Mouse (Mus musculus) lung, postnatal 0 days (tissue): ENCODE measurements around the gene Slc10a4. TPM values are rescaled to one million over a fixed set of nuclear protein-coding genes. Genes with fewer than 3 reads are reported as not detected.

ENCODE experiments used
- ATAC-seq: fragments of 200-750 bp; cut with Nextera tagmentation; 2 replicates; pipeline ENCODE4 v1.8.0; 2017; ENCODE audit warnings: moderate library complexity
- DNase-seq: peaks from one replicate; pipeline ENCODE4 v3.0.0-alpha.2; 2016; ENCODE audit warnings: low spot score
- H3K27ac ChIP-seq: fragments of 300-500 bp; sonication (generic); 2 replicates; pipeline ENCODE4 v1.5.1; 2014; ENCODE audit warnings: antibody characterized with exemption, mild to moderate bottlenecking, low read length, mixed read lengths
- H3K27me3 ChIP-seq: fragments of 300-500 bp; sonication (generic); replicated peaks from 2 replicates; pipeline ENCODE4 v1.6.1; 2014; ENCODE audit warnings: low read length, mixed read lengths; ENCODE audit not compliant: insufficient read depth
- H3K36me3 ChIP-seq: fragments of 300-500 bp; sonication (generic); 2 replicates; pipeline ENCODE4 v1.6.1; 2014; ENCODE audit warnings: low read length, mixed read lengths; ENCODE audit not compliant: insufficient read depth
- H3K4me1 ChIP-seq: fragments of 300-500 bp; sonication (generic); 2 replicates; pipeline ENCODE4 v1.6.1; 2014; ENCODE audit warnings: antibody characterized with exemption, low read depth, low read length, mixed read lengths; ENCODE audit not compliant: insufficient read depth
- H3K4me2 ChIP-seq: fragments of 300-500 bp; sonication (generic); replicated peaks from 2 replicates; pipeline ENCODE4 v1.6.1; 2014; ENCODE audit warnings: low read depth, mild to moderate bottlenecking, low read length, moderate library complexity, mixed read lengths
- H3K4me3 ChIP-seq: fragments of 300-500 bp; sonication (generic); 2 replicates; pipeline ENCODE4 v1.5.1; 2014; ENCODE audit warnings: low read depth, low read length
- H3K9ac ChIP-seq: fragments of 300-500 bp; sonication (generic); replicated peaks from 2 replicates; pipeline ENCODE4 v1.6.1; 2014; ENCODE audit warnings: low read depth, mild to moderate bottlenecking
- H3K9me3 ChIP-seq: fragments of 300-500 bp; sonication (generic); 2 replicates; pipeline ENCODE4 v1.6.1; 2016; ENCODE audit warnings: low read length, mixed read lengths
- CTCF ChIP-seq: IDR thresholded peaks from 2 replicates; pipeline ENCODE4 v1.5.1; 2016; ENCODE audit warnings: antibody characterized with exemption, mild to moderate bottlenecking
- EP300 ChIP-seq: IDR thresholded peaks from 2 replicates; pipeline ENCODE4 v1.6.1; 2016; ENCODE audit warnings: antibody characterized with exemption, mild to moderate bottlenecking, control low read depth
- WGBS: fragments of 180-500 bp; shearing (Covaris S2); extraction: QIAGEN DNeasy Blood & Tissue Kit; methylation state at CpG from one replicate; pipeline ENCODE4 v1.1.7; 2014; 5-methylcytosine and 5-hydroxymethylcytosine counted together
- polyA plus RNA-seq: library from polyadenylated mRNA; unstranded; fragments of >200 nt; fragmentation: Nextera tagmentation; extraction: Ambion mirVana; gene quantifications from 2 replicates; pipeline ENCODE4 v1.2.1, GENCODE M21; 2015

Gene Slc10a4
- 0.27 and 0.44 TPM in 2 replicates for polyA plus RNA-seq

- TF ChIP-seq CTCF (no peak), EP300 (no peak)
- H3K9me3 ChIP-seq, result no peaks in the 10 kb centered on the region
- H3K4me1 ChIP-seq, result no peaks in the 10 kb centered on the region
- WGBS, result 9% methylated on average over 57 of the region's 65 CpGs
- DNase-seq (no peak), ATAC-seq (peak; percentile 73)
- H3K27ac ChIP-seq, result no peak within 1 kb of the TSS
- H3K36me3 ChIP-seq, result no peaks in the 10 kb centered on the region
- no peak within 1 kb of the TSS for H3K9ac ChIP-seq
- H3K27me3 ChIP-seq, result peaks cover 4% of the 10 kb centered on the region; the same call in 1 of the 2 replicates
- peak within 1 kb of the TSS; percentile 34 for H3K4me3 ChIP-seq
- H3K4me2 ChIP-seq, result peak within 1 kb of the TSS; percentile 59
Observed at GRCm38 (mm10) chr5:73006784-73007581, at the start of gene Slc10a4. Gene Slc10a4 (plus strand): TSS chr5:73006883.

- Histone ChIP-seq H3K36me3 (peaks cover 3% of the 10 kb centered on the region; the same call in 1 of the 2 replicates), H3K27ac (no peak overlapping the region), H3K4me2 (no peak overlapping the region), H3K4me1 (no peaks in the 10 kb centered on the region), H3K27me3 (no peaks in the 10 kb centered on the region), H3K9me3 (no peaks in the 10 kb centered on the region), H3K9ac (no peak overlapping the region), H3K4me3 (no peak overlapping the region)
- ATAC-seq (no peak), DNase-seq (no peak)
- TF ChIP-seq CTCF (no peak), EP300 (no peak)
- 90% methylated on average over 17 of the region's 17 CpGs for WGBS
Observed at GRCm38 (mm10) chr5:72957281-72957680, 49.4 kb upstream of the Slc10a4 start.

- Histone ChIP-seq H3K4me1 (no peaks in the 10 kb centered on the region), H3K27me3 (no peaks in the 10 kb centered on the region), H3K9ac (no peak overlapping the region), H3K4me2 (no peak overlapping the region), H3K27ac (no peak overlapping the region), H3K36me3 (peaks cover 7% of the 10 kb centered on the region), H3K4me3 (no peak overlapping the region), H3K9me3 (no peaks in the 10 kb centered on the region)
- DNase-seq, result no peak
- TF ChIP-seq CTCF (peak; percentile 42), EP300 (no peak)
- WGBS, result 60% methylated on average over 6 of the region's 6 CpGs
- no peak for ATAC-seq
Observed at GRCm38 (mm10) chr5:72960096-72960495, 46.6 kb upstream of the Slc10a4 start.

- H3K4me2 ChIP-seq, result no peak overlapping the region
- DNase-seq, result no peak
- H3K36me3 ChIP-seq, result peaks cover 4% of the 10 kb centered on the region; the same call in 1 of the 2 replicates
- H3K4me1 ChIP-seq, result no peaks in the 10 kb centered on the region
- no peak for ATAC-seq
- 50% methylated on average over 3 of the region's 3 CpGs for WGBS
- no peak overlapping the region for H3K9ac ChIP-seq
- H3K27me3 ChIP-seq, result no peaks in the 10 kb centered on the region
- TF ChIP-seq CTCF (no peak), EP300 (no peak)
- no peaks in the 10 kb centered on the region for H3K9me3 ChIP-seq
- no peak overlapping the region for H3K4me3 ChIP-seq
- no peak overlapping the region for H3K27ac ChIP-seq
Observed at GRCm38 (mm10) chr5:72965706-72966105, 41.0 kb upstream of the Slc10a4 start.

GRCm38 (mm10) chr5:72972435-72972834 lies 34.2 kb upstream of the Slc10a4 start:
- TF ChIP-seq CTCF (no peak), EP300 (no peak)
- Histone ChIP-seq H3K27ac (no peak overlapping the region), H3K4me3 (no peak overlapping the region), H3K9ac (no peak overlapping the region), H3K4me1 (no peaks in the 10 kb centered on the region), H3K27me3 (no peaks in the 10 kb centered on the region), H3K4me2 (no peak overlapping the region), H3K9me3 (no peaks in the 10 kb centered on the region), H3K36me3 (peaks cover 27% of the 10 kb centered on the region)
- ATAC-seq (no peak), DNase-seq (no peak)
- WGBS, result 81% methylated on average over 4 of the region's 4 CpGs

- H3K4me1 ChIP-seq, result no peaks in the 10 kb centered on the region
- 70% methylated on average over 5 of the region's 5 CpGs for WGBS
- no peak overlapping the region for H3K4me2 ChIP-seq
- no peak overlapping the region for H3K9ac ChIP-seq
- H3K27me3 ChIP-seq, result no peaks in the 10 kb centered on the region
- DNase-seq (peak; percentile 21), ATAC-seq (no peak)
- no peaks in the 10 kb centered on the region for H3K9me3 ChIP-seq
- TF ChIP-seq CTCF (peak; percentile 38), EP300 (no peak)
- peaks cover 28% of the 10 kb centered on the region for H3K36me3 ChIP-seq
- no peak overlapping the region for H3K4me3 ChIP-seq
- no peak overlapping the region for H3K27ac ChIP-seq
Observed at GRCm38 (mm10) chr5:72972934-72973333, 33.7 kb upstream of the Slc10a4 start.
